Comparison of ENCODE assay signal across 9 mouse cellular contexts in genomic region chr7:141666190-141666589, GRCm38 (mm10). TPM values are rescaled to one million over a fixed set of nuclear protein-coding genes. Genes with fewer than 3 reads are reported as not detected.
DNase-seq lines count a peak whose midpoint lies in the region; ATAC-seq and TF ChIP-seq lines count a peak whose summit lies in the region.
"Had no signal": no experiment of that assay in that cellular context is flagged by ENCODE, and none has a peak within 500 bp of the region (broad histone marks: within the 10 kb centered on the region; RNA-seq: fewer than 3 reads in every experiment).

No protein-coding gene starts in this region.

- intact Hi-C loops in gastrocnemius, adult 2 months (cut with DNase I), result loop anchor here (1.0 to 5.0 kb wide), 2 partner anchors 139 to 186 kb away; no protein-coding TSS in a partner anchor

- 22% methylated on average over 4 of the region's 4 CpGs for WGBS in embryonic facial prominence, embryonic 11.5 days
- WGBS in kidney, embryonic 16.5 days, result 24% methylated on average over 4 of the region's 4 CpGs
- WGBS in lung, adult 2 months, result 8% methylated on average over 4 of the region's 4 CpGs

- H3K4me2 ChIP-seq in embryonic facial prominence, embryonic 11.5 days (ENCODE audit: low read depth, low read length), result no peak overlapping the region
- H3K4me2 ChIP-seq in kidney, embryonic 16.5 days (replicated peaks; ENCODE audit: low read depth, low read length), result no peak overlapping the region
- H3K4me2 ChIP-seq: liver, embryonic 15.5 days had no signal

- no peaks in the 10 kb centered on the region for H3K79me2 ChIP-seq in C2C12 (ENCODE audit: control insufficient read depth, insufficient read depth)

- DNase-seq in gastrocnemius, adult 2 months, result peak; percentile 51
- DNase-seq in gastrocnemius, postnatal 25 days, result no peak
- peak; percentile 43 for DNase-seq in adrenal gland, adult 2 months
- DNase-seq in embryonic facial prominence, embryonic 11.5 days (ENCODE audit: low spot score), result peak; percentile 66
- peak; percentile 35 for DNase-seq in lung, adult 2 months
- peak; percentile 67 for DNase-seq in testis, postnatal 10 days (ENCODE audit: low spot score)

- H3K79me3 ChIP-seq in C2C12 (ENCODE audit: low read depth), result no peaks in the 10 kb centered on the region

- peak; percentile 73 for TF ChIP-seq CTCF in gastrocnemius, adult 2 months (IDR thresholded peaks at IDR 0.05)
- TF ChIP-seq CTCF in C2C12 (IDR thresholded peaks at IDR 0.05; ENCODE audit: control insufficient read depth, insufficient read depth, insufficient read length), result peak; percentile 64
- peak; percentile 89 for TF ChIP-seq CTCF in lung, adult 2 months (IDR thresholded peaks at IDR 0.05; ENCODE audit: insufficient read depth, low read length)

- no peaks in the 10 kb centered on the region for H3K36me3 ChIP-seq in C2C12 (ENCODE audit: control insufficient read depth, insufficient read depth)
- no peaks in the 10 kb centered on the region for H3K36me3 ChIP-seq in embryonic facial prominence, embryonic 11.5 days (replicated peaks; ENCODE audit: control insufficient read depth, insufficient read depth, low read depth, low read length)
- H3K36me3 ChIP-seq in kidney, embryonic 16.5 days (ENCODE audit: insufficient read depth, low read length), result no peaks in the 10 kb centered on the region
- H3K36me3 ChIP-seq: liver, embryonic 15.5 days had no signal

- no peak for ATAC-seq in embryonic facial prominence, embryonic 11.5 days (replicated peaks; ENCODE audit: insufficient number of reproducible peaks, low FRiP score, low TSS enrichment, low read depth)
- ATAC-seq in kidney, embryonic 16.5 days (ENCODE audit: low FRiP score, low TSS enrichment), result peak; percentile 59; the same call in 1 of the 2 replicates

- no peak overlapping the region for H3K27ac ChIP-seq in gastrocnemius, adult 2 months
- no peak overlapping the region for H3K27ac ChIP-seq in embryonic facial prominence, embryonic 11.5 days (replicated peaks; ENCODE audit: low read depth, low read length)
- no peak overlapping the region for H3K27ac ChIP-seq in kidney, embryonic 16.5 days (ENCODE audit: low read length)
- H3K27ac ChIP-seq: liver, embryonic 15.5 days had no signal

- no peak overlapping the region for H3ac ChIP-seq in C2C12 (ENCODE audit: control insufficient read depth, insufficient read length, low read depth)

- peaks cover 4% of the 10 kb centered on the region for H3K27me3 ChIP-seq in C2C12 (ENCODE audit: control insufficient read depth, insufficient read depth, insufficient read length)
- no peaks in the 10 kb centered on the region for H3K27me3 ChIP-seq in embryonic facial prominence, embryonic 11.5 days (ENCODE audit: control insufficient read depth, insufficient read depth, low read length)
- no peaks in the 10 kb centered on the region for H3K27me3 ChIP-seq in kidney, embryonic 16.5 days (ENCODE audit: insufficient read depth, low read length)
- H3K27me3 ChIP-seq: liver, embryonic 15.5 days had no signal

- TF ChIP-seq POLR2A in lung, adult 2 months (IDR thresholded peaks at IDR 0.05; ENCODE audit: borderline replicate concordance, extremely low read depth, low read depth, low read length), result no peak

- no peaks in the 10 kb centered on the region for H3K9me3 ChIP-seq in embryonic facial prominence, embryonic 11.5 days (replicated peaks; ENCODE audit: control insufficient read depth, low read length)
- H3K9me3 ChIP-seq in kidney, embryonic 16.5 days (ENCODE audit: low read length), result no peaks in the 10 kb centered on the region
- H3K9me3 ChIP-seq: liver, embryonic 15.5 days had no signal

- H3K4me3 ChIP-seq in gastrocnemius, adult 2 months, result no peak overlapping the region
- no peak overlapping the region for H3K4me3 ChIP-seq in C2C12 (ENCODE audit: insufficient read depth, poor library complexity, severe bottlenecking)
- no peak overlapping the region for H3K4me3 ChIP-seq in embryonic facial prominence, embryonic 11.5 days (ENCODE audit: low read depth, low read length)
- no peak overlapping the region for H3K4me3 ChIP-seq in kidney, embryonic 16.5 days (ENCODE audit: low read length)
- H3K4me3 ChIP-seq in lung, adult 2 months (replicated peaks; ENCODE audit: extremely low read depth, low read depth, low read length), result no peak overlapping the region
- H3K4me3 ChIP-seq: liver, embryonic 15.5 days had no signal

- H3K4me1 ChIP-seq in embryonic facial prominence, embryonic 11.5 days (ENCODE audit: control insufficient read depth, insufficient read depth, low read length), result no peaks in the 10 kb centered on the region
- H3K4me1 ChIP-seq in kidney, embryonic 16.5 days (ENCODE audit: insufficient read depth, low read length), result no peaks in the 10 kb centered on the region
- H3K4me1 ChIP-seq in lung, adult 2 months (ENCODE audit: control insufficient read depth, insufficient read depth, low read length), result no peaks in the 10 kb centered on the region

- H3K9ac ChIP-seq in embryonic facial prominence, embryonic 11.5 days (replicated peaks; ENCODE audit: low read length), result no peak overlapping the region
- H3K9ac ChIP-seq in kidney, embryonic 16.5 days (replicated peaks; ENCODE audit: low read length), result no peak overlapping the region
- H3K9ac ChIP-seq: liver, embryonic 15.5 days had no signal

TF ChIP-seq in C2C12, 6 proteins besides CTCF, POLR2A, EP300 and RAD21:
- TF ChIP-seq FOSL1 (IDR thresholded peaks at IDR 0.05; ENCODE audit: insufficient read depth, low read length, poor library complexity, severe bottlenecking), result no peak
- TF ChIP-seq MAX (IDR thresholded peaks at IDR 0.05), result peak; percentile 63
TF ChIP-seq in C2C12: peak in this region for 1.

RNA-seq across cellular contexts. Expression of gene Muc6, which starts 11.1 kb away (rescaled TPM):
- total RNA-seq in gastrocnemius, adult 2 months (2021), result not detected
- not detected for total RNA-seq in gastrocnemius, postnatal 25 days (2021)
- 0.27 TPM for polyA plus RNA-seq in C2C12 (2012; fragmentation: generic; extraction: Trizol)
- total RNA-seq in adrenal gland, adult 2 months (2021), result not detected
- polyA plus RNA-seq in adrenal gland, adult 2 months (2012; rRNA removed), result 0.01 and 0.09 TPM in 2 replicates
- polyA plus RNA-seq in embryonic facial prominence, embryonic 11.5 days (2014; fragmentation: Nextera tagmentation; extraction: Ambion mirVana), result 0.08 TPM in 2 replicates
- polyA plus RNA-seq in kidney, embryonic 16.5 days (2015; fragmentation: Nextera tagmentation; extraction: Ambion mirVana), result 0.24 and 0.26 TPM in 2 replicates
- polyA plus RNA-seq in lung, adult 2 months (2012; rRNA removed), result 0.03 and 0.04 TPM in 2 replicates

RNA-seq across cellular contexts. Expression of gene Muc2, which starts 23.9 kb away (rescaled TPM):
- under 1 TPM in 1 of 2 experiments, not detected in 1; 0.08 TPM for total RNA-seq in gastrocnemius, adult 2 months (2021)
- total RNA-seq in gastrocnemius, postnatal 25 days (2021), result under 1 TPM in 1 of 2 experiments, not detected in 1; 0.10 TPM
- 0.02 TPM for polyA plus RNA-seq in C2C12 (2012; fragmentation: generic; extraction: Trizol)
- total RNA-seq in adrenal gland, adult 2 months (2021), result under 1 TPM; 0.17 to 0.75 TPM
- polyA plus RNA-seq in adrenal gland, adult 2 months (2012; rRNA removed), result 0.54 and 0.67 TPM in 2 replicates
- polyA plus RNA-seq in embryonic facial prominence, embryonic 11.5 days (2014; fragmentation: Nextera tagmentation; extraction: Ambion mirVana), result 0.28 TPM in 1 of 2 replicates, not detected in the other
- 0.17 and 0.45 TPM in 2 replicates for polyA plus RNA-seq in kidney, embryonic 16.5 days (2015; fragmentation: Nextera tagmentation; extraction: Ambion mirVana)
- polyA plus RNA-seq in lung, adult 2 months (2012; rRNA removed), result 1.8 and 53.0 TPM in 2 replicates
